Mouse (Mus musculus) intestine, embryonic 15.5 days (tissue): ENCODE measurements around the gene Twist2. TPM values are rescaled to one million over a fixed set of nuclear protein-coding genes. Genes with fewer than 3 reads are reported as not detected.

Experiments
- ATAC-seq: fragments of 200-750 bp; cut with Nextera tagmentation; 2 replicates; pipeline ENCODE4 v1.8.0; 2017; ENCODE audit warnings: moderate TSS enrichment, moderate library complexity
- H3K27ac ChIP-seq: fragments of 300-500 bp; sonication (generic); 2 replicates; pipeline ENCODE4 v1.5.1; 2015; ENCODE audit warnings: mild to moderate bottlenecking, inconsistent platforms
- H3K27me3 ChIP-seq: fragments of 300-500 bp; sonication (generic); replicated peaks from 2 replicates; pipeline ENCODE4 v1.6.1; 2015; ENCODE audit warnings: inconsistent platforms
- H3K36me3 ChIP-seq: fragments of 300-500 bp; sonication (generic); 2 replicates; pipeline ENCODE4 v1.6.1; 2015; ENCODE audit warnings: inconsistent platforms
- H3K4me1 ChIP-seq: fragments of 300-500 bp; sonication (generic); replicated peaks from 2 replicates; pipeline ENCODE4 v1.6.1; 2015; ENCODE audit warnings: inconsistent platforms
- H3K4me2 ChIP-seq: fragments of 300-500 bp; sonication (generic); replicated peaks from 2 replicates; pipeline ENCODE4 v1.6.1; 2015; ENCODE audit warnings: mild to moderate bottlenecking, inconsistent platforms
- H3K4me3 ChIP-seq: fragments of 300-500 bp; sonication (generic); replicated peaks from 2 replicates; pipeline ENCODE4 v1.5.1; 2015; ENCODE audit warnings: inconsistent platforms
- H3K9ac ChIP-seq: fragments of 300-500 bp; sonication (generic); 2 replicates; pipeline ENCODE4 v1.6.1; 2015; ENCODE audit warnings: inconsistent platforms
- H3K9me3 ChIP-seq: fragments of 300-500 bp; sonication (generic); 2 replicates; pipeline ENCODE4 v1.6.1; 2016; ENCODE audit warnings: inconsistent platforms
- WGBS: fragments of 180-500 bp; shearing (Covaris S2); methylation state at CpG from one replicate; pipeline ENCODE4 v1.1.7; 2015; 5-methylcytosine and 5-hydroxymethylcytosine counted together
- polyA plus RNA-seq: library from polyadenylated mRNA; unstranded; fragments of >200 nt; fragmentation: Nextera tagmentation; extraction: Ambion mirVana; gene quantifications from 2 replicates; pipeline ENCODE4 v1.2.1, GENCODE M21; 2015

Gene Twist2
- polyA plus RNA-seq, 1 experiment from 2014 or later, result 5.8 TPM

DNA sequence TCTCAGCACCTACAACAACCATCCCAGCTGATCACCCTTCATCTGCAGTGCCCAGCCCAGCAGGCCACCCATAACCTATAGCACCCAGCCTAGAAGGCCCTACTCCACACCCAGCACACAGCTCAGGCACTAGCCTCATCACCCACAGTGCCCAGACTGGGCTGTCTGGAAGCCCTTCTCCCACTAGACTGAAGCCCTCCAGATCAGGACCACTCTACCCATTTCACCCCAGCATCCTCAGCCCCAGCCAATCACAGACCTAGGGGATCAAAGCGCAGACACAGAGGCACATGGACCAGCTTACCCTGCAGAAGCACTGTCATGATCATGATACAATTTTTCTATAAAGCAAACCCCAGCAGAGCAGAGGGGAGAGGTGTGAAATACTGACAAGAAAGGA is 57.6 kb downstream of the Twist2 start:
- Histone ChIP-seq H3K9ac (no peak overlapping the region), H3K27me3 (no peaks in the 10 kb centered on the region), H3K4me1 (peaks cover 14% of the 10 kb centered on the region), H3K36me3 (no peaks in the 10 kb centered on the region), H3K27ac (no peak overlapping the region), H3K9me3 (no peaks in the 10 kb centered on the region), H3K4me3 (no peak overlapping the region), H3K4me2 (no peak overlapping the region)
- 88% methylated on average over 1 of the region's 1 CpGs for WGBS
- no peak for ATAC-seq

DNA sequence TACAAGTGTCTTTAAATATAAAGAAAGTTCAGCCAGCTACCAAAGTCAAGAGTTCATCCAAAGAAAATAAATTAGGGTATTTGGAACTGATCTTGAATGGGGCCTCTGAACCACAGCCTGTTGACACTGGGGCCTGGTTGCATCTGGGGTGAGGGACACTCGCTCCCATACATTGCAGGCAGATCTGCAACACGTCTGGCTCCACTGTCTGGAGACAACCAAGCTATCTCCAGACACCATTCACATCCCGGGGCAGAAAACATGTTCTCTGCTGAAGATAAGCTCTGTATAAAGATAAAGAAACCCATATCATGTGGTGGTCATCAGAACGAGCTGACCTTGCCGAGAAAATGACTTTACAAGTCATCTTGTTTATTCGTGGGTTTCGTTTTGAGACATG is 60.2 kb downstream of the Twist2 start:
- Histone ChIP-seq H3K27ac (no peak overlapping the region), H3K4me2 (no peak overlapping the region), H3K4me1 (peaks cover 11% of the 10 kb centered on the region), H3K4me3 (no peak overlapping the region), H3K36me3 (no peaks in the 10 kb centered on the region), H3K27me3 (no peaks in the 10 kb centered on the region), H3K9me3 (no peaks in the 10 kb centered on the region), H3K9ac (no peak overlapping the region)
- 43% methylated on average over 7 of the region's 7 CpGs for WGBS
- ATAC-seq, result no peak

DNA sequence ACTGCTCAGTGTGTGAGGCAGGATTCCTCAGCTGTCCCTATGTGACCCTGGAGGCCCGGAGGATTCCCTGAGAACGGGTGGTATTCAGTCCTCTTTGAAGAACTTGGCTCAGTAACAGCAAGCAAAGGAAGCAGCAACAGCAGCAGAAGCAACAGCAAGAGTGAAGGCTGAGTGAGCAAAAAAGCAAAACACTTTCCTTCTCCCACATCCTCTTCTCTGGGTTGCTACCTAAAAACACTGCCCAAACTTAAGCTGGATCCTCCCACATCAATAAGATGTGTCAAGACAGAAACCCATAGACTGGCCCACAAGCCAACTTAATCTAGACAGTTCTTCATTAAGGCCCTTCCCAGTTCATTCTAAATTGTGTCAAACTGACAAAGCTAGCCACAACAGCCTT is 64.7 kb downstream of the Twist2 start:
- H3K9me3 ChIP-seq, result no peaks in the 10 kb centered on the region
- H3K9ac ChIP-seq, result no peak overlapping the region
- no peak for ATAC-seq
- no peak overlapping the region for H3K27ac ChIP-seq
- 49% methylated on average over 2 of the region's 2 CpGs for WGBS
- H3K4me1 ChIP-seq, result 0 out of 2 replicates have a peak, but pooled peaks cover 6% of the 10 kb centered on the region
- H3K36me3 ChIP-seq, result no peaks in the 10 kb centered on the region
- no peak overlapping the region for H3K4me2 ChIP-seq
- no peak overlapping the region for H3K4me3 ChIP-seq
- no peaks in the 10 kb centered on the region for H3K27me3 ChIP-seq

DNA sequence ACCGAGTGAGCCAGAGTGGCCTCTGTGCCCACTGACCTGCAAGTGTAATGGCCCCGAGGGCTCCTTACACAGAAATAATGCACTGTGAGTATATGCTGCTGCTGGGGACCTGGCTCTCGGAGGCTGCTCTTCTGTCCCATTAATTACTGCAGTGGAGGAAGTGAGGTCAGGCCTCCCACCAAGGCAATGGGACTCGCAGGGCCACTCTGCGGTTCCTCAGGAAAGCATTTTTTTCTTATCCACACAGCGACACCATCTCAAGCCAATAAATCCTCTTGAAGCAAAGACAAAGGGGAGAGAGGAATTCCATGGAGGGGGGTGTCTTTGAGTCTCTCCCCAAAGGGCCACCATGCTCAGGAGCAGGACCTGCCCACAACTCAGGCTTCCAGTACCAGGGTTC is 69.8 kb downstream of the Twist2 start:
- 44% methylated on average over 6 of the region's 6 CpGs for WGBS
- no peak overlapping the region for H3K4me3 ChIP-seq
- no peak overlapping the region for H3K9ac ChIP-seq
- no peak overlapping the region for H3K27ac ChIP-seq
- H3K27me3 ChIP-seq, result no peaks in the 10 kb centered on the region
- no peaks in the 10 kb centered on the region for H3K36me3 ChIP-seq
- no peak overlapping the region for H3K4me2 ChIP-seq
- ATAC-seq, result no peak
- peaks cover 29% of the 10 kb centered on the region for H3K4me1 ChIP-seq
- no peaks in the 10 kb centered on the region for H3K9me3 ChIP-seq

- peak overlapping the region; percentile 44; the same call in 1 of the 2 replicates for H3K27ac ChIP-seq
- H3K4me1 ChIP-seq, result peaks cover 29% of the 10 kb centered on the region
- WGBS, result 24% methylated on average over 8 of the region's 8 CpGs
- no peaks in the 10 kb centered on the region for H3K9me3 ChIP-seq
- no peak overlapping the region for H3K9ac ChIP-seq
- H3K36me3 ChIP-seq, result no peaks in the 10 kb centered on the region
- no peaks in the 10 kb centered on the region for H3K27me3 ChIP-seq
- H3K4me2 ChIP-seq, result no peak overlapping the region
- peak; percentile 29; the same call in 1 of the 2 replicates for ATAC-seq
- no peak overlapping the region for H3K4me3 ChIP-seq
Measured at GRCm38 (mm10) chr1:91872388-91873059, 71.3 kb downstream of the Twist2 start.

GRCm38 (mm10) chr1:91873572-91874285 is 72.5 kb downstream of the Twist2 start:
- ATAC-seq, result peak; percentile 43; the same call in 1 of the 2 replicates
- Histone ChIP-seq H3K27ac (no peak overlapping the region), H3K9ac (no peak overlapping the region)

GRCm38 (mm10) chr1:91874633-91875032 is 73.4 kb downstream of the Twist2 start:
- Histone ChIP-seq H3K4me2 (no peak overlapping the region), H3K9ac (no peak overlapping the region), H3K4me3 (no peak overlapping the region), H3K27ac (no peak overlapping the region), H3K4me1 (peaks cover 33% of the 10 kb centered on the region), H3K36me3 (no peaks in the 10 kb centered on the region), H3K27me3 (no peaks in the 10 kb centered on the region), H3K9me3 (no peaks in the 10 kb centered on the region)
- no peak for ATAC-seq
- 15% methylated on average over 2 of the region's 2 CpGs for WGBS

More at GRCm38 (mm10) chr1:91873572-91874285, 72.5 kb downstream of the Twist2 start:
- Histone ChIP-seq H3K4me3 (no peak overlapping the region), H3K4me2 (no peak overlapping the region), H3K36me3 (no peaks in the 10 kb centered on the region), H3K9me3 (no peaks in the 10 kb centered on the region), H3K27me3 (no peaks in the 10 kb centered on the region), H3K4me1 (peaks cover 33% of the 10 kb centered on the region)
- 52% methylated on average over 10 of the region's 10 CpGs for WGBS

DNA sequence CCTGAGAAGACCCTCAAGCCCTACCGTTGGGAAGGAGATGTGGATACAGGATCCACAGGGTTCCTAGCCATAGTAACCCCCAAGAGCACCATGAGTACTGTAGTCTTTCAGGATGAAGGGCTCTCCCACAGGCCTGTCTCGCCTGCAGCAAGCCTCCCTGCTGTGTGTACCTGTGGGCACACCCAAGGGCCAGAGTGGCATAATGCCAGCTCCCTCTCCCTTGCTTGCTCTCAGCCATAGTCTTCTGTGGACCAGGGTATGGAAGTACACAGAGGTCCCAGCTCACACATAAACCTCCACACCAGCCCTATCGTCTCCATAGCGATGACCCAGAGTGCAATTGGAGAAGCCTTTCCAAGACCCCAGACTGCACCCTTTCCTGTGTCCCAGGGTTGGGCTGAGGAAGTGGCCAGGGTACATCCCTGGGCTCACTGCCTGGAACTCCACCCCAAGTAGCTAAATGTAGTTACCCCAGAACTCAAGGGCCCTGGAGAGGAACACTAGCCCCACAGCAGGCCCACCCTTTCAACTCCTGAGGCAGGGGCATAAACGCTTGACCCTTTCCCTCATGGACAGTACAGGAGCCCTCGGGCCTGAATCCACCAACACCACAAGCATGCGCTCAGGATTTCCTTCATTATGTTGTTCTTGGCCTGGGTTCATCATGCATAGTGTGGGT is 73.9 kb downstream of the Twist2 start:
- no peak for ATAC-seq
- Histone ChIP-seq H3K4me1 (peaks cover 33% of the 10 kb centered on the region), H3K9me3 (no peaks in the 10 kb centered on the region), H3K36me3 (no peaks in the 10 kb centered on the region), H3K27me3 (no peaks in the 10 kb centered on the region), H3K9ac (no peak overlapping the region), H3K4me3 (no peak overlapping the region), H3K4me2 (no peak overlapping the region), H3K27ac (no peak overlapping the region)
- 81% methylated on average over 7 of the region's 7 CpGs for WGBS

- Histone ChIP-seq H3K27ac (no peak overlapping the region), H3K4me1 (peaks cover 4% of the 10 kb centered on the region; the same call in 1 of the 2 replicates), H3K36me3 (no peaks in the 10 kb centered on the region), H3K27me3 (no peaks in the 10 kb centered on the region), H3K9me3 (no peaks in the 10 kb centered on the region), H3K4me3 (no peak overlapping the region), H3K9ac (no peak overlapping the region), H3K4me2 (no peak overlapping the region)
- ATAC-seq, result no peak
- WGBS, result 32% methylated on average over 5 of the region's 5 CpGs
Measured at GRCm38 (mm10) chr1:91878696-91879095, 77.4 kb downstream of the Twist2 start.

- H3K4me1 ChIP-seq, result peaks cover 4% of the 10 kb centered on the region; the same call in 1 of the 2 replicates
- H3K27me3 ChIP-seq, result no peaks in the 10 kb centered on the region
- no peak overlapping the region for H3K4me3 ChIP-seq
- H3K9me3 ChIP-seq, result no peaks in the 10 kb centered on the region
- H3K4me2 ChIP-seq, result no peak overlapping the region
- H3K36me3 ChIP-seq, result no peaks in the 10 kb centered on the region
- 88% methylated on average over 12 of the region's 12 CpGs for WGBS
- ATAC-seq, result no peak
- no peak overlapping the region for H3K27ac ChIP-seq
- no peak overlapping the region for H3K9ac ChIP-seq
Measured at GRCm38 (mm10) chr1:91880156-91880555, 78.9 kb downstream of the Twist2 start.

GRCm38 (mm10) chr1:91880899-91881298 is 79.6 kb downstream of the Twist2 start:
- no peaks in the 10 kb centered on the region for H3K27me3 ChIP-seq
- H3K9ac ChIP-seq, result no peak overlapping the region
- H3K4me1 ChIP-seq, result peaks cover 4% of the 10 kb centered on the region; the same call in 1 of the 2 replicates
- ATAC-seq, result no peak
- H3K27ac ChIP-seq, result no peak overlapping the region
- H3K36me3 ChIP-seq, result no peaks in the 10 kb centered on the region
- no peak overlapping the region for H3K4me3 ChIP-seq
- no peaks in the 10 kb centered on the region for H3K9me3 ChIP-seq
- no peak overlapping the region for H3K4me2 ChIP-seq
- WGBS, result 35% methylated on average over 8 of the region's 8 CpGs

DNA sequence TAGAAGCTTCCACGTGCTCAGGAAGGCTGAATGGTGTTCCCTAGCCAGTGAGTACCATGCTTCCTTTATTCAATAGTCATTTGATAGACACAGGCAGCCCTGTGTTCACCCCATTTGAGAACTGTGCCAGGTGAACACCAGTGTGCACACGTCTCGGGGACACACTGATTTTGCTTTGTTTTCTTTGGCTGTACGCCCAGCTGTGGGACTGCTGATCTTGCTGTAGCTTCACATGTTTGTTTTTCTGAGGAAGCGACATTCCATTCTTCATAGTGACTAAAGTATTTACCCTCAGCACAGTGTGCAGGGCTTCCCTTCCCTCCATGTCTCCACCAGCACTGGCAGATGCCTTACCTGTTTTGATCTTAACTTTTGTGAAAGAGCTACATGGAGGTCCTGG is 81.9 kb downstream of the Twist2 start:
- Histone ChIP-seq H3K27ac (no peak overlapping the region), H3K27me3 (no peaks in the 10 kb centered on the region), H3K9ac (no peak overlapping the region), H3K4me3 (no peak overlapping the region), H3K4me2 (no peak overlapping the region), H3K4me1 (peaks cover 4% of the 10 kb centered on the region; the same call in 1 of the 2 replicates), H3K36me3 (no peaks in the 10 kb centered on the region), H3K9me3 (no peaks in the 10 kb centered on the region)
- WGBS, result 49% methylated on average over 5 of the region's 5 CpGs
- peak; percentile 59; the same call in 1 of the 2 replicates for ATAC-seq
